Mouse (Mus musculus): ENCODE data around the gene Lingo3. TPM values are rescaled to one million over a fixed set of nuclear protein-coding genes. Genes with fewer than 3 reads are reported as not detected.
A peak's percentile ranks its signal among the peaks of the same experiment; 100 is the strongest.

The Lingo3 gene
- total and polyA plus RNA-seq, 3 experiments, result not detected

DNA sequence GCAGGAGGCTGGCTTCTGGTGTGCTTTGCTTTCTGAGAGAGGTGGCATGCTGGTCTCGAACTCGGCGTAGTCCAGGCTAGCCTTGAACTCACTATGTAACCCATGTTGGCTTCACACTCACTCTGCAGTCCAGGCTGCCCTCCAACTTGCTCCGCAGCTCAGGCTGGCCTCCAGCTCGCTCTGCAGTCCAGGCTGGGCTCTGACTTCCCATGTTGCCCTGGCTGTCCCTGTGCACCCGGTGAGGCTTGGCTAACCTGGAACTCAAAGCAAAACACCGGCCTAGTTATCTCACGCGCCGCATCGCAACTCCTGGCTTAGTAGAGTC lies 11.9 kb upstream of the Lingo3 start:
- peak; percentile 59 for DNase-seq (ENCODE audit: low read depth, low spot score)
- Histone ChIP-seq H3K9me3 (replicated peaks; ENCODE audit: insufficient read depth, low read length) (no peaks in the 10 kb centered on the region), H3K79me2 (ENCODE audit: control insufficient read depth, insufficient read depth, low read length, poor library complexity) (peaks cover 64% of the 10 kb centered on the region), H3K4me1 (ENCODE audit: control insufficient read depth in 1 of 2, insufficient read depth in 2 of 2, low read length in 2 of 2) (peaks cover 19 to 43% of the 10 kb centered on the region in 2 experiments), H3K27ac (ENCODE audit: control insufficient read depth, low read depth, low read length) (peak overlapping the region; percentile 37), H3K9ac (ENCODE audit: control insufficient read depth, low read depth, low read length, poor library complexity, severe bottlenecking) (peak overlapping the region; percentile 83), H3K27me3 (ENCODE audit: control insufficient read depth in 1 of 2, insufficient read depth in 2 of 2, low read length in 2 of 2) (no peaks in the 10 kb centered on the region), H3K4me3 (ENCODE audit: control insufficient read depth in 1 of 2, insufficient read depth in 1 of 2, low read depth in 2 of 2, low read length in 2 of 2) (peak overlapping the region; percentile 90 to 98), H3K36me3 (ENCODE audit: control insufficient read depth in 1 of 2, insufficient read depth in 2 of 2, low read length in 2 of 2) (peaks cover 2 to 31% of the 10 kb centered on the region in 2 experiments; a peak in 2 of 4 replicates)
- TF ChIP-seq CHD1 (IDR thresholded peaks at IDR 0.05; ENCODE audit: low read depth, low read length) (0 out of 2 replicates have a peak, but pooled peaks have one; percentile 67), ETS1 (IDR thresholded peaks at IDR 0.05; ENCODE audit: low read depth, low read length) (no peak), SIN3A (IDR thresholded peaks at IDR 0.05; ENCODE audit: low read length) (0 out of 2 replicates have a peak, but pooled peaks have one; percentile 41)

DNA sequence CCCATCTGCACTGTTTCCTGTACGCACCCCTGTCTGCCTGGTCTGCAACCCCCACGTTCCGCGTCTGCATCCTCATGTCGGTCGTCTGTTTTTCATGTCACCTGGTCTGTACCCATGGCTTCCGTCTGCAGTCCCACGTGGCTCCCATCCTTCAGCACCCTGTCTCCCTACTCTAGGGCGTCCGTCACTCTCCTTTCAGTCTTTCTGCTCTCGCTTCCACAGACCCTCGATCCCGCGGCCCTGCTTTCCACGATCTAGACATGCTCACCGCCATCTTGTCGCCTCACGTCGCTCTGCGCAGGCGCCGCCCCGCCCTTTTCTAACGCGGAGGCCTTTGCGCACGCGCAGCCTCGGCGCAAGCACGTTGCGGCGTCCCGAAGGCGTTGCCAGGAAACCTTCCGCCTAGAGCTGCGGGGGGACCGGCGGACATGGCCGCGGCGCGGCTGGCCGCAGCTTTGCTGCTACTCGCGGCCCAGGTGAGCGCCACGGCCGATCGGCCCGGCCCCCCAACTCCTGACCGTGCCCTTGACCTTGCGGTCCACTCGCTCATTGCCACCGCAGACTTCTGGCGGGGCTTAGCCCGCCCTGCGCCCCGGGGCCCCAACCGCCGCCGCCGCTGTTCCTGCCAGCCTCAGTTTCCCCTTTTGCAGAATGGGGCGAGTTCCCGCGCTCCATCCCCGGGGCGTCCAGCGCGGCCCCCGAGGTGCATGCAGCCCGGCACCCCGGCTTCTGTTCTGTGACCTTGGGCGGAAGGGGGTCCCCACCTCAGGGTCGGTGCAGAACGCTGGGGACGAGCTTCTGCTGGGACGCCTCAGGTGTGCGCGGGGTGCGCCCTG lies 11.3 kb upstream of the Lingo3 start, which contains the start of the genes Lsm7 and Sppl2b:
Lsm7 (minus strand) TSS at position 297 of the 836 bp plus-strand sequence.
Sppl2b (plus strand) TSS at position 363 of the 836 bp plus-strand sequence.
- DNase-seq (ENCODE audit: low read depth, low spot score), result peak; percentile 97
- Histone ChIP-seq H3K27ac (ENCODE audit: control insufficient read depth, low read depth, low read length) (peak within 1 kb of the TSS; percentile 84), H3K4me3 (ENCODE audit: control insufficient read depth in 1 of 2, insufficient read depth in 1 of 2, low read depth in 2 of 2, low read length in 2 of 2) (peak within 1 kb of the TSS; percentile 90 to 98), H3K27me3 (ENCODE audit: control insufficient read depth in 1 of 2, insufficient read depth in 2 of 2, low read length in 2 of 2) (no peaks in the 10 kb centered on the region), H3K36me3 (ENCODE audit: control insufficient read depth in 1 of 2, insufficient read depth in 2 of 2, low read length in 2 of 2) (peaks cover 2 to 31% of the 10 kb centered on the region in 2 experiments; a peak in 2 of 4 replicates), H3K9ac (ENCODE audit: control insufficient read depth, low read depth, low read length, poor library complexity, severe bottlenecking) (peak within 1 kb of the TSS; percentile 98), H3K9me3 (replicated peaks; ENCODE audit: insufficient read depth, low read length) (no peaks in the 10 kb centered on the region), H3K4me1 (ENCODE audit: control insufficient read depth in 1 of 2, insufficient read depth in 2 of 2, low read length in 2 of 2) (peaks cover 19 to 43% of the 10 kb centered on the region in 2 experiments), H3K79me2 (ENCODE audit: control insufficient read depth, insufficient read depth, low read length, poor library complexity) (peaks cover 64% of the 10 kb centered on the region)
- TF ChIP-seq MYC (IDR thresholded peaks at IDR 0.05; ENCODE audit: low read depth, low read length) (peak; percentile 95), E2F4 (IDR thresholded peaks at IDR 0.05; ENCODE audit: borderline replicate concordance, low read depth, low read length) (no peak), MXI1 (IDR thresholded peaks at IDR 0.05; ENCODE audit: low read depth, low read length) (peak; percentile 97), NRF1 (IDR thresholded peaks at IDR 0.05; ENCODE audit: insufficient read depth, low read depth, low read length, poor library complexity, severe bottlenecking) (peak; percentile 99), TCF12 (IDR thresholded peaks at IDR 0.05; ENCODE audit: low read depth, low read length) (peak; percentile 47; the same call in 1 of the 2 replicates), HCFC1 (IDR thresholded peaks at IDR 0.05; ENCODE audit: low read depth, low read length) (peak; percentile 90), GATA1 (IDR thresholded peaks at IDR 0.05; ENCODE audit: low read depth, low read length) (no peak), TAL1 (IDR thresholded peaks at IDR 0.05; ENCODE audit: low read length) (no peak), ZMIZ1 (IDR thresholded peaks at IDR 0.05; ENCODE audit: low read depth, low read length) (peak; percentile 88), MAX (IDR thresholded peaks at IDR 0.05; ENCODE audit: low read length) (peak; percentile 86), SIN3A (IDR thresholded peaks at IDR 0.05; ENCODE audit: low read length) (peak; percentile 93), USF2 (IDR thresholded peaks at IDR 0.05; ENCODE audit: borderline replicate concordance in 1 of 2, insufficient read depth in 1 of 2, low read depth in 1 of 2, low read length in 2 of 2) (no peak), EP300 (IDR thresholded peaks at IDR 0.05; ENCODE audit: low read depth in 1 of 2, low read length in 2 of 2) (0 out of 4 replicates have a peak, but pooled peaks of 1 of the 2 experiments have one; percentile 5), POLR2A (IDR thresholded peaks at IDR 0.05; ENCODE audit: control insufficient read depth in 1 of 2, insufficient read depth in 1 of 2, low read depth in 1 of 2, low read length in 2 of 2, poor library complexity in 1 of 2) (peak; percentile 86 to 91), MYB (IDR thresholded peaks at IDR 0.05; ENCODE audit: low read depth, low read length) (no peak), NELFE (IDR thresholded peaks at IDR 0.05; ENCODE audit: low read depth, low read length) (peak; percentile 95), CHD1 (IDR thresholded peaks at IDR 0.05; ENCODE audit: low read depth, low read length) (peak; percentile 15; the same call in 1 of the 2 replicates), ELF1 (IDR thresholded peaks at IDR 0.05; ENCODE audit: low read depth, low read length) (peak; percentile 51; the same call in 1 of the 2 replicates), TBP (IDR thresholded peaks at IDR 0.05; ENCODE audit: low read depth, low read length) (peak; percentile 67; the same call in 1 of the 2 replicates), RCOR1 (IDR thresholded peaks at IDR 0.05; ENCODE audit: low read depth, low read length) (no peak)

Data from MEL (cell line).